ENCODE assay signal across 8 mouse cellular contexts in the genomic region with DNA sequence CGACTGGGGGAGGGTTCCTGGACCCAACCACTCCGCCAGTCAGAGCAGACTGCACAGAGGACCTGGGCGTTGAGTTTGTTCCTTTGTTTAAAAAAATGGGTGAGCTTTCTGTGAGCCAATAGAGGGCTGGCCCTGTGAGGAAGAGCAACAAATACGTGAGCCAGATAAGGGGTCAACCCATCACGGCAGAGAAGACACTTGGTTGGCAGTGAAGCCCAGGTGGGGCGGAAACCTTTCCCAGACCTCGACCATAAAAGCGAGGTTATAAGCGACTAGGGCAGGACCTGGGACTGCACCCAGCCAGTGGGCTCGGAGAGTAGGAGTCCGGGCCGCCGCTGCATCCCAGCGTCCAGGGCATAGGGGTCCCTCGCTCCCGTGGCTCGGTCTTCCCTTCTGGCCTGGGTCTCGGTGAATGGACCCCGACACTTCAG. TPM values are rescaled to one million over a fixed set of nuclear protein-coding genes. Genes with fewer than 3 reads are reported as not detected.
A peak's percentile ranks its signal among the peaks of the same experiment; 100 is the strongest.
DNase-seq lines count a peak whose midpoint lies in the region; ATAC-seq and TF ChIP-seq lines count a peak whose summit lies in the region.

No protein-coding gene starts in this region.

- peak overlapping the region; percentile 50 to 72 for H3K4me3 ChIP-seq in MEL (ENCODE audit: control insufficient read depth in 1 of 2, insufficient read depth in 1 of 2, low read depth in 2 of 2, low read length in 2 of 2)
- peak overlapping the region; percentile 58 for H3K4me3 ChIP-seq in embryonic fibroblast, embryonic 13.5 days (ENCODE audit: insufficient read depth, low read length)

- TF ChIP-seq RAD21 in MEL (IDR thresholded peaks at IDR 0.05; ENCODE audit: low read depth, low read length): no peak

- peak; percentile 62 for ATAC-seq in megakaryocyte progenitor cell, adult 5-6 weeks (replicated peaks; ENCODE audit: poor library complexity)

- no peak for TF ChIP-seq CTCF in MEL (IDR thresholded peaks at IDR 0.05 in 2 of 3, conservative IDR thresholded peaks at IDR 0.05 in 1 of 3; ENCODE audit: control insufficient read depth in 1 of 3, insufficient read depth in 1 of 3, low read depth in 2 of 3, low read length in 3 of 3, poor library complexity in 1 of 3, severe bottlenecking in 1 of 3)
- TF ChIP-seq CTCF in brain, embryonic 14.5 days (IDR thresholded peaks at IDR 0.05; ENCODE audit: borderline replicate concordance, extremely low read depth, insufficient read depth, insufficient read length): no peak
- no peak for TF ChIP-seq CTCF in embryonic fibroblast, embryonic 13.5 days (IDR thresholded peaks at IDR 0.05; ENCODE audit: borderline replicate concordance, insufficient read depth, low read length)

- H3K9ac ChIP-seq in MEL (ENCODE audit: control insufficient read depth, low read depth, low read length, poor library complexity, severe bottlenecking): peak overlapping the region; percentile 66

- H3K36me3 ChIP-seq in MEL (ENCODE audit: control insufficient read depth in 1 of 2, insufficient read depth in 2 of 2, low read length in 2 of 2): peaks cover 0 to 12% of the 10 kb centered on the region in 2 experiments; a peak in 1 of 4 replicates

- intact Hi-C loops in heart, postnatal 25 days (cut with DNase I): no loop called here

- peak; percentile 96 to 99 for TF ChIP-seq POLR2A in MEL (IDR thresholded peaks at IDR 0.05; ENCODE audit: control insufficient read depth in 1 of 2, insufficient read depth in 1 of 2, low read depth in 1 of 2, low read length in 2 of 2, poor library complexity in 1 of 2)
- TF ChIP-seq POLR2A in brain, embryonic 14.5 days (IDR thresholded peaks at IDR 0.05; ENCODE audit: borderline replicate concordance, extremely low read depth, insufficient read depth, insufficient read length, poor library complexity, severe bottlenecking): peak; percentile 26; the same call in 1 of the 2 replicates
- peak; percentile 70 for TF ChIP-seq POLR2A in embryonic fibroblast, embryonic 13.5 days (IDR thresholded peaks at IDR 0.05; ENCODE audit: low read depth, low read length)

- TF ChIP-seq EP300 in MEL (IDR thresholded peaks at IDR 0.05; ENCODE audit: low read depth in 1 of 2, low read length in 2 of 2): no peak

- peaks cover 0 to 10% of the 10 kb centered on the region in 2 experiments; a peak in 2 of 4 replicates for H3K4me1 ChIP-seq in MEL (ENCODE audit: control insufficient read depth in 1 of 2, insufficient read depth in 2 of 2, low read length in 2 of 2)
- H3K4me1 ChIP-seq in embryonic fibroblast, embryonic 13.5 days (ENCODE audit: control insufficient read depth, insufficient read depth, low read length): peaks cover 7% of the 10 kb centered on the region; the same call in 1 of the 2 replicates

- H3K9me3 ChIP-seq in MEL (replicated peaks; ENCODE audit: insufficient read depth, low read length): no peaks in the 10 kb centered on the region

- peak overlapping the region; percentile 60 for H3K27ac ChIP-seq in MEL (ENCODE audit: control insufficient read depth, low read depth, low read length)
- H3K27ac ChIP-seq in embryonic fibroblast, embryonic 13.5 days (ENCODE audit: insufficient read depth, low read length): peak overlapping the region; percentile 70

- H3K27me3 ChIP-seq in MEL (ENCODE audit: control insufficient read depth in 1 of 2, insufficient read depth in 2 of 2, low read length in 2 of 2): no peaks in the 10 kb centered on the region

- H3K79me2 ChIP-seq in MEL (ENCODE audit: control insufficient read depth, insufficient read depth, low read length, poor library complexity): peaks cover 5% of the 10 kb centered on the region; the same call in 1 of the 2 replicates

- peak; percentile 99 for DNase-seq in MEL (ENCODE audit: low read depth, low spot score)
- peak; percentile 93 for DNase-seq in brain, embryonic 14.5 days (ENCODE audit: low read depth)
- DNase-seq in heart, postnatal 25 days (ENCODE audit: low spot score): peak; percentile 51
- DNase-seq in left cerebral cortex, adult 9 months (ENCODE audit: low spot score in 2 of 2): peak; percentile 50 to 56
- DNase-seq in right cerebral cortex, postnatal 25 days: peak; percentile 55
- DNase-seq in layer of hippocampus, adult 8-10 months (ENCODE audit: low spot score in 2 of 2): no peak

TF ChIP-seq in MEL, 35 proteins besides CTCF, POLR2A, EP300 and RAD21 (continues in another document):
- TF ChIP-seq USF1 (IDR thresholded peaks at IDR 0.05; ENCODE audit: low read depth, low read length): 0 out of 2 replicates have a peak, but pooled peaks have one; percentile 9
- no peak for TF ChIP-seq NRF1 (IDR thresholded peaks at IDR 0.05; ENCODE audit: insufficient read depth, low read depth, low read length, poor library complexity, severe bottlenecking)
- TF ChIP-seq KAT2A (conservative IDR thresholded peaks at IDR 0.05; ENCODE audit: low read depth, low read length): no peak
- TF ChIP-seq ETS1 (IDR thresholded peaks at IDR 0.05; ENCODE audit: low read depth, low read length): peak; percentile 18; the same call in 1 of the 2 replicates
- TF ChIP-seq ZNF384 (IDR thresholded peaks at IDR 0.05; ENCODE audit: low read depth, low read length): peak; percentile 95
- TF ChIP-seq JUND (IDR thresholded peaks at IDR 0.05; ENCODE audit: low read depth, low read length): no peak
- TF ChIP-seq UBTF (IDR thresholded peaks at IDR 0.05; ENCODE audit: borderline replicate concordance, insufficient read depth, low read depth, low read length): no peak
- TF ChIP-seq SIN3A (IDR thresholded peaks at IDR 0.05; ENCODE audit: low read length): peak; percentile 73
- TF ChIP-seq ZC3H11A (IDR thresholded peaks at IDR 0.05; ENCODE audit: low read depth, low read length): no peak
- TF ChIP-seq MAX (IDR thresholded peaks at IDR 0.05; ENCODE audit: low read length): no peak; the same call in 1 of the 2 replicates
- TF ChIP-seq RCOR1 (IDR thresholded peaks at IDR 0.05; ENCODE audit: low read depth, low read length): no peak
- TF ChIP-seq TCF12 (IDR thresholded peaks at IDR 0.05; ENCODE audit: low read depth, low read length): peak; percentile 27
- peak; percentile 84; the same call in 1 of the 2 replicates for TF ChIP-seq TBP (IDR thresholded peaks at IDR 0.05; ENCODE audit: low read depth, low read length)

RNA-seq across cellular contexts. Expression of a gene that starts 1.1 kb away (rescaled TPM):
- 10.6 and 12.8 TPM in 2 replicates for total RNA-seq in MEL (2012; rRNA removed)
- polyA plus RNA-seq in MEL (2012; ENCODE audit: insufficient read depth in 1 of 2, insufficient read length in 2 of 2, low read depth in 1 of 2, low replicate concordance in 2 of 2, missing spikeins in 1 of 2): 10 to 100 TPM in 1 of 2 experiments, not detected in 1; 45.0 TPM
- 70.9 and 72.1 TPM in 2 replicates for polyA plus RNA-seq in brain, embryonic 14.5 days (2012; rRNA removed)
- 7.2 and 17.0 TPM in 2 replicates for polyA plus RNA-seq in embryonic fibroblast, embryonic 13.5 days (2011; ENCODE audit: insufficient read length, low read depth, missing spikeins)
- total RNA-seq in heart, postnatal 25 days (2021): 1 to 10 TPM; 5.9 to 6.8 TPM
- total RNA-seq in megakaryocyte progenitor cell, adult 5-6 weeks (2015): 12.4 and 13.8 TPM in 2 replicates
- total RNA-seq in megakaryocyte progenitor cell, adult 5-6 weeks (2017): 7.7 and 8.4 TPM in 2 replicates
- total RNA-seq in layer of hippocampus, adult 8-10 months (2022): 10 to 100 TPM; 14.4 to 19.3 (median 16.2) TPM

RNA-seq across cellular contexts. Expression of a gene that starts 19.5 kb away (rescaled TPM):
- 41.3 and 50.5 TPM in 2 replicates for total RNA-seq in MEL (2012; rRNA removed)
- polyA plus RNA-seq in MEL (2012; ENCODE audit: insufficient read depth in 1 of 2, insufficient read length in 2 of 2, low read depth in 1 of 2, low replicate concordance in 2 of 2, missing spikeins in 1 of 2): 100 to 1,000 TPM; 101 to 170 TPM
- polyA plus RNA-seq in brain, embryonic 14.5 days (2012; rRNA removed): 82.3 and 88.6 TPM in 2 replicates
- 102 and 122 TPM in 2 replicates for polyA plus RNA-seq in embryonic fibroblast, embryonic 13.5 days (2011; ENCODE audit: insufficient read length, low read depth, missing spikeins)
- total RNA-seq in heart, postnatal 25 days (2021): 10 to 100 TPM; 36.5 to 39.1 TPM
- 18.2 and 23.9 TPM in 2 replicates for total RNA-seq in megakaryocyte progenitor cell, adult 5-6 weeks (2015)
- total RNA-seq in megakaryocyte progenitor cell, adult 5-6 weeks (2017): 20.9 and 38.4 TPM in 2 replicates
- 10 to 100 TPM; 54.0 to 81.0 (median 67.7) TPM for total RNA-seq in layer of hippocampus, adult 8-10 months (2022)

RNA-seq across cellular contexts. Expression of a gene that starts 20.2 kb away (rescaled TPM):
- 296 and 321 TPM in 2 replicates for total RNA-seq in MEL (2012; rRNA removed)
- polyA plus RNA-seq in MEL (2012; ENCODE audit: insufficient read depth in 1 of 2, insufficient read length in 2 of 2, low read depth in 1 of 2, low replicate concordance in 2 of 2, missing spikeins in 1 of 2): 100 to 1,000 TPM; 220 to 478 TPM
- 162 and 256 TPM in 2 replicates for polyA plus RNA-seq in brain, embryonic 14.5 days (2012; rRNA removed)
- 335 and 354 TPM in 2 replicates for polyA plus RNA-seq in embryonic fibroblast, embryonic 13.5 days (2011; ENCODE audit: insufficient read length, low read depth, missing spikeins)
- total RNA-seq in heart, postnatal 25 days (2021): 100 to 1,000 TPM; 142 to 150 TPM
- 439 and 494 TPM in 2 replicates for total RNA-seq in megakaryocyte progenitor cell, adult 5-6 weeks (2015)
- 259 and 297 TPM in 2 replicates for total RNA-seq in megakaryocyte progenitor cell, adult 5-6 weeks (2017)
- 100 to 1,000 TPM in 1 of 4 experiments, 10 to 100 TPM in 3; 78.4 to 104 (median 90.6) TPM for total RNA-seq in layer of hippocampus, adult 8-10 months (2022)

RNA-seq across cellular contexts. Expression of a gene that starts 25.9 kb away (rescaled TPM):
- total RNA-seq in MEL (2012; rRNA removed): 1.3 and 1.5 TPM in 2 replicates
- 1 to 10 TPM in 1 of 2 experiments, not detected in 1; 2.0 TPM for polyA plus RNA-seq in MEL (2012; ENCODE audit: insufficient read depth in 1 of 2, insufficient read length in 2 of 2, low read depth in 1 of 2, low replicate concordance in 2 of 2, missing spikeins in 1 of 2)
- 12.8 and 23.0 TPM in 2 replicates for polyA plus RNA-seq in brain, embryonic 14.5 days (2012; rRNA removed)
- polyA plus RNA-seq in embryonic fibroblast, embryonic 13.5 days (2011; ENCODE audit: insufficient read length, low read depth, missing spikeins): 85.9 and 98.0 TPM in 2 replicates
- 10 to 100 TPM; 27.6 to 29.7 TPM for total RNA-seq in heart, postnatal 25 days (2021)
- 49.7 and 64.5 TPM in 2 replicates for total RNA-seq in megakaryocyte progenitor cell, adult 5-6 weeks (2015)
- 98.6 and 99.3 TPM in 2 replicates for total RNA-seq in megakaryocyte progenitor cell, adult 5-6 weeks (2017)
- 1 to 10 TPM; 2.1 to 3.1 (median 2.6) TPM for total RNA-seq in layer of hippocampus, adult 8-10 months (2022)

RNA-seq across cellular contexts. Expression of a gene that starts 33.9 kb away (rescaled TPM):
- 268 and 308 TPM in 2 replicates for total RNA-seq in MEL (2012; rRNA removed)
- 100 to 1,000 TPM in 1 of 2 experiments, not detected in 1; 461 TPM for polyA plus RNA-seq in MEL (2012; ENCODE audit: insufficient read depth in 1 of 2, insufficient read length in 2 of 2, low read depth in 1 of 2, low replicate concordance in 2 of 2, missing spikeins in 1 of 2)
- polyA plus RNA-seq in brain, embryonic 14.5 days (2012; rRNA removed): 7.9 and 8.5 TPM in 2 replicates
- polyA plus RNA-seq in embryonic fibroblast, embryonic 13.5 days (2011; ENCODE audit: insufficient read length, low read depth, missing spikeins): 11.4 and 12.4 TPM in 2 replicates
- 10 to 100 TPM; 21.1 to 22.6 TPM for total RNA-seq in heart, postnatal 25 days (2021)
- total RNA-seq in megakaryocyte progenitor cell, adult 5-6 weeks (2015): 74.3 and 88.2 TPM in 2 replicates
- total RNA-seq in megakaryocyte progenitor cell, adult 5-6 weeks (2017): 62.2 and 82.9 TPM in 2 replicates
- 10 to 100 TPM; 13.2 to 23.8 (median 16.8) TPM for total RNA-seq in layer of hippocampus, adult 8-10 months (2022)

Comparison
In these comparisons a context has a peak if more than half of its experiments do, and no peak if none do; other contexts are left out.
1. DNase-seq: peak in MEL (single experiment), brain, embryonic 14.5 days (single experiment), heart, postnatal 25 days (single experiment), left cerebral cortex, adult 9 months (2 of 2) and right cerebral cortex, postnatal 25 days (single experiment); none in layer of hippocampus, adult 8-10 months (0 of 2).
2. POLR2A ChIP-seq: peak in every context shown above with its lines; median percentile 98 in MEL; 70 in embryonic fibroblast, embryonic 13.5 days; 26 in brain, embryonic 14.5 days.